Mouse (Mus musculus): ENCODE measurements around the gene Cmss1. TPM values are rescaled to one million over a fixed set of nuclear protein-coding genes. Genes with fewer than 3 reads are reported as not detected.

Cmss1 gene
- polyA plus RNA-seq, 1 experiment from 2014 or later, result 38.6 TPM

DNA sequence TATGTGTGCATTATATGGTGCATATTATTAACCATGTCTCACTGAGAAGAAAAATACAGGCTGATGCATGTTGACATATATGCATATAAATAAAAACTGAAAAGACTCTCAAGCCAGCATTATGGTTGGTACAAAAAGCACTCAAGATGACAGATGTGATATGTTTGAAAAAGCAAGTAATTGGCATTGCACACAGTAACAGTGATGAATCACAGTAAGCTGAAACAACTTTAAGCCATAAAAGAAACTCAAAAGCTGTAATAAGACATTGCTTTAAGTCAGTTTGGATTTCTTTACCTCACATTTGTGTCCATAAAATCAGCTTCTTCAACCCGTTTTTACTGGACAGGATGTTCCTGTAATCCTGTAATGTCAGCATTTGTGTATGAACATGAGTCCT lies 41.9 kb downstream of the Cmss1 start:
- Histone ChIP-seq H3K4me1 (replicated peaks; ENCODE audit: control insufficient read depth, insufficient read depth, low read length) (no peaks in the 10 kb centered on the region), H3K27ac (ENCODE audit: low read length) (no peak overlapping the region), H3K4me3 (replicated peaks; ENCODE audit: low read length) (no peak overlapping the region), H3K9me3 (ENCODE audit: control insufficient read depth, low read length) (no peaks in the 10 kb centered on the region), H3K36me3 (ENCODE audit: control insufficient read depth, insufficient read depth) (no peaks in the 10 kb centered on the region), H3K4me2 (ENCODE audit: low read length) (no peak overlapping the region), H3K9ac (replicated peaks; ENCODE audit: low read depth, low read length) (no peak overlapping the region), H3K27me3 (replicated peaks; ENCODE audit: control insufficient read depth, insufficient read depth, low read length) (no peaks in the 10 kb centered on the region)
- WGBS, result 67% methylated on average over 1 of the region's 1 CpGs
- ATAC-seq, result no peak

DNA sequence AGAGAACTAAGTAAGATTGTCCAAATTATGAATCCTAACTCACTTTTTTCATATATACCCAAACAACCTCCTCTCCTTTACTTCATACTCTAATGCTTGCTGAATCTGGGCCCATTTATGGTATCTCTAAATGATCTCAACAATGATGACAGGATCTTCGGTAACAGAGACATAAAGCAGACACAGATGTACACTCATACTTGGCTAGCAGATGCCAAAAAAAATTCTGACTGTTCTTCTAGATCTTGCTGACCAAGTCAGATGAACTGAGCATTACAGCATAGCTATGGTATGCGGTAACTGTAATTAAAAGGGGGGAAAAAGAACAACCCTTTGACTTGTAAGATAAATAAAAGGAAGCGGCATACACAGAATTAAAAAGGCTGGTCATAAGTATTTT lies 43.2 kb downstream of the Cmss1 start:
- H3K27ac ChIP-seq (ENCODE audit: low read length), result no peak overlapping the region
- no peak for ATAC-seq
- 90% methylated on average over 3 of the region's 3 CpGs for WGBS

DNA sequence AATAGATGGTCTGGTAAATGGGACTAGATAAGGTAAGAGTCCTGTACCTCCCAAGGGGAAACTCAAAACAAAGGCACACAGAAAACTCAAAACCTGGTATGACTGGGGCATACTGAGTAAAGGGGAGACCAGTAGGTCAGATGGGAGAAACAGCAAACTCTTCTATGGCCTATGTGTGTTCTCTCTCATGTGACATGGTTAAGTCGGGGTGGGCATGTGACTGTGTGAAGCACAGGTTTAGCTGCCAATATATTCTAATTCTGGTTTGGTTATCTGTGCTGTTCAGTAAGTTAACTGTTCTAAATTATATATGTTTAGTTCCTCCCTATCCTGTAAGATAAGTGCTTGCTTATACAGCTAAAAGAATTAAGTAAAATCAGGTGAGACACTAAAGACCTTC lies 46.5 kb downstream of the Cmss1 start:
- H3K4me3 ChIP-seq (replicated peaks; ENCODE audit: low read length), result no peak overlapping the region
- H3K27me3 ChIP-seq (replicated peaks; ENCODE audit: control insufficient read depth, insufficient read depth, low read length), result no peaks in the 10 kb centered on the region
- H3K4me2 ChIP-seq (ENCODE audit: low read length), result no peak overlapping the region
- ATAC-seq, result no peak
- no peak overlapping the region for H3K9ac ChIP-seq (replicated peaks; ENCODE audit: low read depth, low read length)
- H3K27ac ChIP-seq (ENCODE audit: low read length), result no peak overlapping the region
- WGBS, result 91% methylated on average over 1 of the region's 1 CpGs
- no peaks in the 10 kb centered on the region for H3K36me3 ChIP-seq (ENCODE audit: control insufficient read depth, insufficient read depth)
- no peaks in the 10 kb centered on the region for H3K4me1 ChIP-seq (replicated peaks; ENCODE audit: control insufficient read depth, insufficient read depth, low read length)
- H3K9me3 ChIP-seq (ENCODE audit: control insufficient read depth, low read length), result no peaks in the 10 kb centered on the region

More for the DNA sequence above, 43.2 kb downstream of the Cmss1 start:
- Histone ChIP-seq H3K36me3 (ENCODE audit: control insufficient read depth, insufficient read depth) (no peaks in the 10 kb centered on the region), H3K4me2 (ENCODE audit: low read length) (no peak overlapping the region), H3K4me3 (replicated peaks; ENCODE audit: low read length) (no peak overlapping the region), H3K27me3 (replicated peaks; ENCODE audit: control insufficient read depth, insufficient read depth, low read length) (no peaks in the 10 kb centered on the region), H3K4me1 (replicated peaks; ENCODE audit: control insufficient read depth, insufficient read depth, low read length) (no peaks in the 10 kb centered on the region), H3K9ac (replicated peaks; ENCODE audit: low read depth, low read length) (no peak overlapping the region), H3K9me3 (ENCODE audit: control insufficient read depth, low read length) (no peaks in the 10 kb centered on the region)

DNA sequence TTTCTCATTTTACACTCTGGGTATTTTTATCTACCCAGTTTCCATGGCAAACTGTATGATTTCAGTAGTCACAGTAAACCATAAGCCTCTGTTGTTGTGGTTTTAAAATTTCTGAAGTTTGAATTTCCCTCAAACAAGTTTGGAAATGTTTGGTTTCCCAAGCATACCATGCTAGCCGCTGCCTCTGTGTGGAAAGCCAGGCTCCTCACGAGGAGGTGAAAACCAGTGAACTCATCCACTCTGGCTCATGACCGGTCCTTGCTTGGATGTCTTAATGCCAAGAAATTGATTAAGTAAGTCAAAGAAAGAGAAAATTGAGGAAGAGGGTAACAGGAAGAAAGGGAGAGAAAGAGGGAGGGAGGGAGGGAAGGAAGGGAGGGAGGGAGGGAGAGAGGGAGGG lies 48.4 kb downstream of the Cmss1 start:
- H3K27me3 ChIP-seq (replicated peaks; ENCODE audit: control insufficient read depth, insufficient read depth, low read length), result no peaks in the 10 kb centered on the region
- no peak for ATAC-seq
- 89% methylated on average over 3 of the region's 3 CpGs for WGBS
- no peaks in the 10 kb centered on the region for H3K4me1 ChIP-seq (replicated peaks; ENCODE audit: control insufficient read depth, insufficient read depth, low read length)
- no peaks in the 10 kb centered on the region for H3K9me3 ChIP-seq (ENCODE audit: control insufficient read depth, low read length)
- H3K4me3 ChIP-seq (replicated peaks; ENCODE audit: low read length), result no peak overlapping the region
- no peak overlapping the region for H3K4me2 ChIP-seq (ENCODE audit: low read length)
- no peak overlapping the region for H3K9ac ChIP-seq (replicated peaks; ENCODE audit: low read depth, low read length)
- H3K27ac ChIP-seq (ENCODE audit: low read length), result no peak overlapping the region
- H3K36me3 ChIP-seq (ENCODE audit: control insufficient read depth, insufficient read depth), result no peaks in the 10 kb centered on the region

DNA sequence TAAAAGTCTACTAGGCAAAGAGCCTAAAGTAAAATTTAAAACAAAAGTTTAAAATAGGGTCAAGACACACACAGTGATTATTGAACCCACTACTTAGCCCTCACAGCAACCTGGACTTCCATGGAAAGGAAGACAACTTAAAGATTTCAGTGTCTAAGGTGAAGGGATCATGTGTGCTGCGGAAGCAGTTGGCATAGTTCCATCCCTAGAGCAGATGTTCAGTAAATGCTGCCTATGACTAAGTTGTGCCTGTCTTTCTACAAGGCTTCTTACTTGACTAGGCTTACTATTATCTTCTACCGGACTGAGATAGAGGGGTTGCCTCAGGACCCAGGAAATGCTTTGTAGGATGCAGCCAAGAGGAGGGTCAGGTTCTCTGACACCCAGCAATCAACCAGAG lies 50.4 kb downstream of the Cmss1 start:
- no peak overlapping the region for H3K9ac ChIP-seq (replicated peaks; ENCODE audit: low read depth, low read length)
- H3K27ac ChIP-seq (ENCODE audit: low read length), result no peak overlapping the region
- H3K4me1 ChIP-seq (replicated peaks; ENCODE audit: control insufficient read depth, insufficient read depth, low read length), result no peaks in the 10 kb centered on the region
- no peaks in the 10 kb centered on the region for H3K36me3 ChIP-seq (ENCODE audit: control insufficient read depth, insufficient read depth)
- H3K4me2 ChIP-seq (ENCODE audit: low read length), result no peak overlapping the region
- no peak for ATAC-seq
- H3K27me3 ChIP-seq (replicated peaks; ENCODE audit: control insufficient read depth, insufficient read depth, low read length), result no peaks in the 10 kb centered on the region
- 79% methylated on average over 2 of the region's 2 CpGs for WGBS
- H3K9me3 ChIP-seq (ENCODE audit: control insufficient read depth, low read length), result no peaks in the 10 kb centered on the region
- no peak overlapping the region for H3K4me3 ChIP-seq (replicated peaks; ENCODE audit: low read length)

DNA sequence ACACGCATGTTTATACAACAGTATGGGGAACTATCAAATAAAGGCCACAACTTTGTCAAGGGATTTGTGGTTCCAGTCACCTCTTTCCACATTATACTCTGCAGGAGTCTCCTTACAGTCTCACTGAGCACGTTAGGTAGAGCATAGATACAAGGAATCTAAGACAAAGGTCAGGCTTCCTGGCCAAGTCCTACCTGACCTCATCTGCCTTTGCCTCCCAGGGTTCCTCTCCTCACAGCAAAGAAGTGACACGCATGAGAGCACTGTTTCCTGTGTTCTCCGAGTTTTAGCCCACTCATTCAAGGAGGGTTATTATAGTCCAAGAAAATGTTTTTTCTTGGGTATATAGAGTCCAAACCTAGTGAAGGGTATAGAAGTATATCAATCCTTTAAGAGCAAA lies 51.0 kb downstream of the Cmss1 start:
- H3K4me1 ChIP-seq (replicated peaks; ENCODE audit: control insufficient read depth, insufficient read depth, low read length), result no peaks in the 10 kb centered on the region
- H3K36me3 ChIP-seq (ENCODE audit: control insufficient read depth, insufficient read depth), result no peaks in the 10 kb centered on the region
- H3K9ac ChIP-seq (replicated peaks; ENCODE audit: low read depth, low read length), result no peak overlapping the region
- H3K27me3 ChIP-seq (replicated peaks; ENCODE audit: control insufficient read depth, insufficient read depth, low read length), result no peaks in the 10 kb centered on the region; the same call in 1 of the 2 replicates
- ATAC-seq, result no peak
- H3K27ac ChIP-seq (ENCODE audit: low read length), result no peak overlapping the region
- H3K4me2 ChIP-seq (ENCODE audit: low read length), result no peak overlapping the region
- WGBS, result 72% methylated on average over 4 of the region's 4 CpGs
- H3K9me3 ChIP-seq (ENCODE audit: control insufficient read depth, low read length), result no peaks in the 10 kb centered on the region
- no peak overlapping the region for H3K4me3 ChIP-seq (replicated peaks; ENCODE audit: low read length)

DNA sequence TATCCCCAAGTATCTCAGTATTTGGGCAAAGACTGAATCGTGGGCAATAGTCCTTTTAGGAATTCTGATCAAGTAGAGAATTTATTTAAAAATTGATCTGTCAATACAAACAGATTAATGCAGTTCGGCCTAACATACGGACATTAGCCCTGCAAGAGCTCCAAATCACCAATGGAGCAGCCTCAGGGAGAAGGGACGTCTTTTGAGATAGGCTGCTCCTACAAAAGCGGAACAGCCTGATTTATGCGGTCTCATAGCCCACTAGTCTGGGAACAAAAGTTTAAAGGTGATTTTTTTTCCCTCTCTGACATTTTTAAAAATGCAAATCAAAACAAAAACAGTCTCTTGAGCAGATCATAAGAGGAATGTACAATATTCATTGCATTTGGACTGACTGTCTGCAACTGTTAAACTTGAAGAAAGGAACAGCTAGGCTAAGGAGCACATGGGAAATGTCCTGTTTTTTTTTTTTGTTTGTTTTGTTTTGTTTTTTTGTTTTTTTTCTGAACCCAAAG lies 51.7 kb downstream of the Cmss1 start:
- Histone ChIP-seq H3K4me2 (ENCODE audit: low read length) (no peak overlapping the region), H3K9ac (replicated peaks; ENCODE audit: low read depth, low read length) (no peak overlapping the region), H3K9me3 (ENCODE audit: control insufficient read depth, low read length) (no peaks in the 10 kb centered on the region), H3K36me3 (ENCODE audit: control insufficient read depth, insufficient read depth) (no peaks in the 10 kb centered on the region), H3K27ac (ENCODE audit: low read length) (no peak overlapping the region), H3K4me1 (replicated peaks; ENCODE audit: control insufficient read depth, insufficient read depth, low read length) (no peaks in the 10 kb centered on the region), H3K4me3 (replicated peaks; ENCODE audit: low read length) (no peak overlapping the region), H3K27me3 (replicated peaks; ENCODE audit: control insufficient read depth, insufficient read depth, low read length) (no peaks in the 10 kb centered on the region; the same call in 1 of the 2 replicates)
- no peak for ATAC-seq
- 74% methylated on average over 6 of the region's 6 CpGs for WGBS

DNA sequence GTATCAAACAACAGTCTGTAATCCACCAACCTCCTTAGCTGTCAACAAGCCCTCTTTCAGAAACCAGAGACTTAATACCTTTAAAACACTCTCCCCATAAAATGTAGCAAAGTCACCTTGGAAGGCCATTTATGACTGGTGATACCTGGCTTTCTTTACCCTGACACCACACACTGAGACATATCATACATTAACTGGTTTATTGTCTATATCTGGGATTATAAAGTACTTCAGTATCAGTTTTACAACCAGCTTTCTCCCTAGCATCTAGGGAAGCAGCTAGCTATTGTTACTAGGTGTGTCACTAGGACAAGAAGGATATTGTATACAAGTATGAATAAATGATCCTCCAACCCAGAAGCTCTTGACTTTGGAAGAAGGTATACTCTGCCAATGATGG lies 53.4 kb downstream of the Cmss1 start:
- Histone ChIP-seq H3K4me1 (replicated peaks; ENCODE audit: control insufficient read depth, insufficient read depth, low read length) (peaks cover 5% of the 10 kb centered on the region), H3K27me3 (replicated peaks; ENCODE audit: control insufficient read depth, insufficient read depth, low read length) (no peaks in the 10 kb centered on the region; the same call in none of the 2 replicates), H3K36me3 (ENCODE audit: control insufficient read depth, insufficient read depth) (no peaks in the 10 kb centered on the region), H3K9ac (replicated peaks; ENCODE audit: low read depth, low read length) (no peak overlapping the region), H3K27ac (ENCODE audit: low read length) (no peak overlapping the region), H3K9me3 (ENCODE audit: control insufficient read depth, low read length) (no peaks in the 10 kb centered on the region), H3K4me2 (ENCODE audit: low read length) (no peak overlapping the region), H3K4me3 (replicated peaks; ENCODE audit: low read length) (no peak overlapping the region)
- ATAC-seq, result no peak

DNA sequence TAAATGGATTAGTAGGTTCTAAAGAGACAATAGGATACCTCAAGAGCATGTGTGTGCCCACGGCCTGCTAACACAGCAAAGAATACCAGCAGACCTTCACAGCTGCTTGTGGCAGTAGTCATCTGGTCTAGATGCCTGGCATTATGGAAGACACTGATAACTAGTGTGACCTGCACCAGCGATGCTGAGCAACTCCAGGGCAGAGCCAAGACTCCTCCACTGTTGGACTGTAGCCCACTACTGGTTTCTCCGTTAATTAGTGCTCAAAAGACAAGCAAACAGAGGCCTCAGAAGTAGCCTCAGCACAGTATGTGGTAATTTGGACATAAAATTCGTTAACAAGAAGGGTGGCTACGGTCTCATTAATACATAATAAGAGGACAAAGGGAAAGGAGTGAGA lies 54.0 kb downstream of the Cmss1 start:
- ATAC-seq, result no peak
- no peaks in the 10 kb centered on the region for H3K36me3 ChIP-seq (ENCODE audit: control insufficient read depth, insufficient read depth)
- no peak overlapping the region for H3K9ac ChIP-seq (replicated peaks; ENCODE audit: low read depth, low read length)
- no peaks in the 10 kb centered on the region for H3K9me3 ChIP-seq (ENCODE audit: control insufficient read depth, low read length)
- peaks cover 4% of the 10 kb centered on the region for H3K27me3 ChIP-seq (replicated peaks; ENCODE audit: control insufficient read depth, insufficient read depth, low read length)
- H3K4me3 ChIP-seq (replicated peaks; ENCODE audit: low read length), result no peak overlapping the region
- H3K27ac ChIP-seq (ENCODE audit: low read length), result no peak overlapping the region
- WGBS, result 31% methylated on average over 5 of the region's 5 CpGs
- H3K4me1 ChIP-seq (replicated peaks; ENCODE audit: control insufficient read depth, insufficient read depth, low read length), result peaks cover 5% of the 10 kb centered on the region
- no peak overlapping the region for H3K4me2 ChIP-seq (ENCODE audit: low read length)

DNA sequence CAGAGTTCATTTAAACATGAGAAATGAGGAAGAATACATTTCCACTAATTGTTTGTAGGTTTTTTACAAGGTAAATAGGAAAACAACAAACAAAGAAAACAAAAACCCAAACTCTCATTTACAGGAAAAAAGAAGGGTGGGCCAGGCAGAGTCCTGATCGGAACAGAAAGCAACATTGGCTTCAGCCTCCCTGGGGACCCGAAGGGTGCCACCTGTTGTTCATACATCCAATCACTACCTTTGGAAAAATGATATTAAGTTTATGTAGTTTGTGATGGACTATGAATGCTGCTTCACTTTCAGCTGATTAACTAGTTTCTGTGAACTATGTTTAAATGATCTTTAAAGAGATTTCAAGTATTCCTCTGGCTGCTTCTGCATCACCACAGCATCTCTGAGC lies 55.0 kb downstream of the Cmss1 start:
- no peak overlapping the region for H3K4me2 ChIP-seq (ENCODE audit: low read length)
- no peak for ATAC-seq
- no peak overlapping the region for H3K4me3 ChIP-seq (replicated peaks; ENCODE audit: low read length)
- 80% methylated on average over 2 of the region's 2 CpGs for WGBS
- H3K4me1 ChIP-seq (replicated peaks; ENCODE audit: control insufficient read depth, insufficient read depth, low read length), result peaks cover 5% of the 10 kb centered on the region
- peaks cover 4% of the 10 kb centered on the region for H3K27me3 ChIP-seq (replicated peaks; ENCODE audit: control insufficient read depth, insufficient read depth, low read length)
- H3K27ac ChIP-seq (ENCODE audit: low read length), result no peak overlapping the region
- no peaks in the 10 kb centered on the region for H3K36me3 ChIP-seq (ENCODE audit: control insufficient read depth, insufficient read depth)
- no peak overlapping the region for H3K9ac ChIP-seq (replicated peaks; ENCODE audit: low read depth, low read length)
- H3K9me3 ChIP-seq (ENCODE audit: control insufficient read depth, low read length), result no peaks in the 10 kb centered on the region

Data from forebrain, embryonic 16.5 days (tissue).